Mouse (Mus musculus) forebrain, postnatal 0 days (tissue): ENCODE results near the gene Plcb4. TPM values are rescaled to one million over a fixed set of nuclear protein-coding genes. Genes with fewer than 3 reads are reported as not detected.

Experiments used
- ATAC-seq: fragments of 200-750 bp; cut with Nextera tagmentation; 2 replicates; pipeline ENCODE4 v1.8.0; 2017; ENCODE audit warnings: mild to moderate bottlenecking, moderate library complexity
- DNase-seq: peaks from one replicate; pipeline ENCODE4 v3.0.0-alpha.2; 2015
- H3K27ac ChIP-seq: fragments of 300-500 bp; sonication (generic); 2 replicates; pipeline ENCODE4 v1.5.1; 2014; ENCODE audit warnings: low read depth, mild to moderate bottlenecking, antibody characterized with exemption, low read length, moderate library complexity, mixed read lengths
- H3K27me3 ChIP-seq: fragments of 300-500 bp; sonication (generic); 2 replicates; pipeline ENCODE4 v1.6.1; 2014; ENCODE audit warnings: mild to moderate bottlenecking, low read length, mixed read lengths; ENCODE audit not compliant: insufficient read depth
- H3K36me3 ChIP-seq: fragments of 300-500 bp; sonication (generic); 2 replicates; pipeline ENCODE4 v1.6.1; 2014; ENCODE audit warnings: mild to moderate bottlenecking, moderate library complexity; ENCODE audit not compliant: insufficient read depth
- H3K4me1 ChIP-seq: fragments of 300-500 bp; sonication (generic); 2 replicates; pipeline ENCODE4 v1.6.1; 2014; ENCODE audit warnings: antibody characterized with exemption; ENCODE audit not compliant: insufficient read depth
- H3K4me2 ChIP-seq: fragments of 300-500 bp; sonication (generic); 2 replicates; pipeline ENCODE4 v1.6.1; 2014; ENCODE audit warnings: low read depth, mild to moderate bottlenecking, moderate library complexity
- H3K4me3 ChIP-seq: fragments of 300-500 bp; sonication (generic); 2 replicates; pipeline ENCODE4 v1.5.1; 2014; ENCODE audit warnings: low read depth, low read length, mixed read lengths
- H3K9ac ChIP-seq: fragments of 300-500 bp; sonication (generic); 2 replicates; pipeline ENCODE4 v1.6.1; 2014; ENCODE audit warnings: mild to moderate bottlenecking
- H3K9me3 ChIP-seq: fragments of 300-500 bp; sonication (generic); 2 replicates; pipeline ENCODE4 v1.6.1; 2016; ENCODE audit warnings: low read length
- CTCF ChIP-seq: sonication (generic); IDR thresholded peaks from 2 replicates; pipeline ENCODE4 v1.5.1; 2016; ENCODE audit warnings: antibody characterized with exemption, control low read depth, low read depth
- WGBS: fragments of 180-500 bp; shearing (Covaris S2); extraction: QIAGEN DNeasy Blood & Tissue Kit; methylation state at CpG from one replicate; pipeline ENCODE4 v1.1.7; 2014; 5-methylcytosine and 5-hydroxymethylcytosine counted together
- polyA plus RNA-seq: library from polyadenylated mRNA; unstranded; fragments of >200 nt; fragmentation: Nextera tagmentation; extraction: Ambion mirVana; gene quantifications from 2 replicates; pipeline ENCODE4 v1.2.1, GENCODE M21; 2015
- total RNA-seq: library from RNA; depleted of rRNA; stranded (reverse); fragments of >200 nt; gene quantifications from 2 replicates; pipeline ENCODE4 v1.2.3, GENCODE M21; 2014

The Plcb4 gene
- total and polyA plus RNA-seq, 2 experiments from 2014 or later, result 15.5 to 39.7 TPM

GRCm38 (mm10) chr2:135738950-135739349, 80.1 kb downstream of the Plcb4 start:
- no peak overlapping the region for H3K4me2 ChIP-seq
- no peak overlapping the region for H3K9ac ChIP-seq
- H3K27ac ChIP-seq, result no peak overlapping the region
- 79% methylated on average over 1 of the region's 1 CpGs for WGBS
- ATAC-seq, result no peak
- H3K27me3 ChIP-seq, result no peaks in the 10 kb centered on the region
- H3K9me3 ChIP-seq, result no peaks in the 10 kb centered on the region
- no peak for TF ChIP-seq CTCF
- no peak overlapping the region for H3K4me3 ChIP-seq
- H3K36me3 ChIP-seq, result no peaks in the 10 kb centered on the region
- no peak for DNase-seq
- H3K4me1 ChIP-seq, result no peaks in the 10 kb centered on the region; the same call in 1 of the 2 replicates

DNA sequence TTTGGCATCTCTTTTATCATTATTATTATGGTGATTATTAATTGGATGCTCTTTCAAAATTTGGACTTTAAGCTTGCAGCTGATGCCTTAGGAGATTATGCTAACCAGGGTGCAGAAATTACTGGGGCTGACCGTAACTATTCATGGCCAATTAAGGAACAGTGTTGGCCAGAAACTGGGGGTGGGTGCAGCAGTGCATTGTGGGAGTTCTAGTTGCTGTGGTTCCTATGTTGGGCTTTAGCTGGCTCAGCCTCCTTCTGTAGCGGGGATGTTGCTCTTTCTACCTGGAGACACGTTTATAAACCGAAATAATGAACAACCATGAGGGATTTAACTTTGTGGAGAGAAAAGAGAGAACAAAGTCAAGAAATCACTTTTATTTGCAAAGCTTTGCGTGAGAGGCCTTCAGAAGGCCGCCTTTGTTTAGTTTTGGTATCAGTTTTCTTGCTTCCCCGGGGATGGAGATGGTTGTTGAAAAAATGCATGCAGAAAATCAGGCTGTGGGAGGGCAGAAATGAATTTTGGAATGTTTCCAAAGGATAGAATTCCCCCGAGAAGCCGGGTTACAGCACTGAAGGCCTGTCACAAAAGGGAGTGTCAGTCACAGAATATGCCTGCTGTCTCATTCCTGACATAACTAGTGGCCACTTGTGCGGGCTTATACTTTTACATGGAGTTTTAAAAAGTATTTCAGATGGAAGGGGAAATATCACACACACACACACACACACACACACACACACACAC, 84.3 kb downstream of the Plcb4 start:
- 23% methylated on average over 10 of the region's 10 CpGs for WGBS
- H3K9me3 ChIP-seq, result no peaks in the 10 kb centered on the region
- ATAC-seq (no peak; the same call in 1 of the 2 replicates), DNase-seq (peak; percentile 52)
- no peak overlapping the region for H3K4me3 ChIP-seq
- no peaks in the 10 kb centered on the region; the same call in 1 of the 2 replicates for H3K4me1 ChIP-seq
- TF ChIP-seq CTCF, result no peak
- H3K4me2 ChIP-seq, result no peak overlapping the region
- H3K36me3 ChIP-seq, result no peaks in the 10 kb centered on the region
- H3K27ac ChIP-seq, result peak overlapping the region; percentile 16; the same call in 1 of the 2 replicates
- no peaks in the 10 kb centered on the region; the same call in 1 of the 2 replicates for H3K27me3 ChIP-seq
- H3K9ac ChIP-seq, result no peak overlapping the region

DNA sequence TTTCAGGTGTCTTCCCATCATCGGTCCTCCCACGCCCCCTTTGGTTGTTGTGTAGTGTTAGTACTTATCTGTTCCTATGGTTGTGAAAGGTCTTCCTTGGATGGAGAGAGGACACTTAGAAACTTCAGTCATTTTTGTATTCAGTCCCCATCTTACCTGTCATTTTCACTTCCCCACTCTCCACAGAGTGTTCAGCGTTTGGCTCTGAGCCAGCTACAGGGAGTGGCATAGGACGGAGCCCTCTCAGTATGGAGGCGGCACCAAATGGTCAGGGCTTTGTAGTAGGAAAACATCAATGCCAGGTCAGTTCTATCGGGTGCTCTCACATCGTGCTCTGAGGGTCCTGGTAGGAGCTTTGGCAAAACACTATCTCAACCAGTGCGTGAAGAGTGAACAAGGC, 85.9 kb downstream of the Plcb4 start:
- Histone ChIP-seq H3K27me3 (no peaks in the 10 kb centered on the region; the same call in 1 of the 2 replicates), H3K27ac (no peak overlapping the region), H3K4me1 (no peaks in the 10 kb centered on the region; the same call in 1 of the 2 replicates), H3K9me3 (no peaks in the 10 kb centered on the region), H3K4me3 (no peak overlapping the region), H3K9ac (no peak overlapping the region), H3K36me3 (no peaks in the 10 kb centered on the region), H3K4me2 (no peak overlapping the region)
- 68% methylated on average over 8 of the region's 8 CpGs for WGBS
- ATAC-seq (no peak), DNase-seq (no peak)
- no peak for TF ChIP-seq CTCF

DNA sequence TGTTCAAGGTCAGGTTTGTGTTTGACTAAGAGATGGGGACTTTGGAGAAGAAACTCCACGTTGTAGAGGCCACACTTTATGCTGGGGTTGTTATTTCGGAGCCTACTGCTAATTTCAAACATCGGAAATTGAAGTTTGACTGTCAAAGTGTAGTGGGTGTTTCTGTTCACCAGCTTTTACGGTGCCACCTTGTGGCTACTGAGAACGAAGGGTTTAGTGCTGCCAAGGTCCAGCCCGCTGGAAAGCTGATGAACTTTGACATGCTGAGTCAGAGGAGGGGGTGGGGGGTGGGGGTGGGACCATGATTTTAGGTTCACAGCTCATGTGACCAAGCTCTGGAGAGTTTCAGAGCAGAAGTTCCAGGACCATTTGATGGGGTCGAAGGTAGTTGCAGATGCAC, 86.3 kb downstream of the Plcb4 start:
- TF ChIP-seq CTCF, result peak; percentile 40
- no peaks in the 10 kb centered on the region; the same call in 1 of the 2 replicates for H3K4me1 ChIP-seq
- no peak overlapping the region for H3K27ac ChIP-seq
- no peak overlapping the region for H3K4me3 ChIP-seq
- no peaks in the 10 kb centered on the region; the same call in 1 of the 2 replicates for H3K27me3 ChIP-seq
- H3K36me3 ChIP-seq, result no peaks in the 10 kb centered on the region
- no peaks in the 10 kb centered on the region for H3K9me3 ChIP-seq
- 51% methylated on average over 7 of the region's 7 CpGs for WGBS
- no peak overlapping the region for H3K4me2 ChIP-seq
- ATAC-seq (no peak), DNase-seq (peak; percentile 21)
- H3K9ac ChIP-seq, result no peak overlapping the region

DNA sequence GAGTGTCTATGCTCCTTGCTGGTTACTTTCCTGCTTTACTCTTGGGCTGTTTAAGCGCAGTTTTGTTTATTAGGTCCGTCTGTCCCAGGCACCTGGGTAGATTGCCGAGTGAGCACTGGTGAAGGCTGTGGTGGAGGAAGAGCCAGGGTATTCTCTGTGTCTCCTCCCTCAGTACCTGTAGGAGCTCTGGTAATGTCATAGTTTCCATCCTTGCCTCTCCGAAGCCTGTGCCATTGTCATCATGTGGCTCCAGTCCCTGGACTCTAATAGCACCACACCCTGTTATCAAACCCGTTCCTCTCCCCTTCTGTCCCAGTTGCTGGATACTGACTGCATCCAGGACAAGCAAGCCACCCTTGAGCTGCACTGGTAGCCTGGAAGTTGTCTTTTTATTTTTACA, 89.6 kb downstream of the Plcb4 start:
- WGBS, result 84% methylated on average over 5 of the region's 5 CpGs
- H3K27me3 ChIP-seq, result no peaks in the 10 kb centered on the region; the same call in 1 of the 2 replicates
- TF ChIP-seq CTCF, result no peak
- ATAC-seq, result no peak
- no peak overlapping the region for H3K9ac ChIP-seq
- H3K4me1 ChIP-seq, result no peaks in the 10 kb centered on the region
- no peaks in the 10 kb centered on the region for H3K36me3 ChIP-seq
- H3K9me3 ChIP-seq, result no peaks in the 10 kb centered on the region
- no peak overlapping the region for H3K4me2 ChIP-seq
- H3K4me3 ChIP-seq, result no peak overlapping the region
- H3K27ac ChIP-seq, result no peak overlapping the region
- DNase-seq, result no peak

- WGBS, result 58% methylated on average over 15 of the region's 15 CpGs
- no peaks in the 10 kb centered on the region for H3K4me1 ChIP-seq
- no peaks in the 10 kb centered on the region; the same call in 1 of the 2 replicates for H3K27me3 ChIP-seq
- H3K9ac ChIP-seq, result no peak overlapping the region
- TF ChIP-seq CTCF, result no peak
- DNase-seq, result peak; percentile 70
- no peaks in the 10 kb centered on the region for H3K36me3 ChIP-seq
- no peak overlapping the region for H3K4me2 ChIP-seq
- H3K9me3 ChIP-seq, result no peaks in the 10 kb centered on the region
- H3K27ac ChIP-seq, result no peak overlapping the region
- H3K4me3 ChIP-seq, result no peak overlapping the region
- ATAC-seq, result peak; percentile 50
Observed at GRCm38 (mm10) chr2:135749606-135750005, 90.8 kb downstream of the Plcb4 start.

- H3K36me3 ChIP-seq, result no peaks in the 10 kb centered on the region
- no peak for TF ChIP-seq CTCF
- no peaks in the 10 kb centered on the region; the same call in 1 of the 2 replicates for H3K27me3 ChIP-seq
- WGBS, result 84% methylated on average over 5 of the region's 5 CpGs
- H3K4me1 ChIP-seq, result no peaks in the 10 kb centered on the region
- ATAC-seq (no peak), DNase-seq (no peak)
- H3K9me3 ChIP-seq, result no peaks in the 10 kb centered on the region
- H3K27ac ChIP-seq, result no peak overlapping the region
- no peak overlapping the region for H3K4me2 ChIP-seq
- H3K4me3 ChIP-seq, result no peak overlapping the region
- H3K9ac ChIP-seq, result no peak overlapping the region
Observed at GRCm38 (mm10) chr2:135750748-135751147, 91.9 kb downstream of the Plcb4 start.
